Mouse (Mus musculus) hindbrain, embryonic 14.5 days (tissue): ENCODE measurements at regions not wholly inside any gene's neighbourhood (a gene's known extent, or its start where the extent isn't known, plus 50 kb on each side); places are given as distances from the start of the nearest gene placed in this dataset.

Experiments
- ATAC-seq: fragments of 200-750 bp; cut with Nextera tagmentation; 2 replicates; pipeline ENCODE4 v1.8.0; 2017; ENCODE audit warnings: moderate number of reproducible peaks, mild to moderate bottlenecking, moderate TSS enrichment, moderate library complexity; ENCODE audit not compliant: low FRiP score
- DNase-seq: peaks from one replicate; pipeline ENCODE4 v3.0.0-alpha.2; 2015; ENCODE audit warnings: low spot score
- H3K27ac ChIP-seq: fragments of 300-500 bp; sonication (generic); 2 replicates; pipeline ENCODE4 v1.5.1; 2014; ENCODE audit warnings: mild to moderate bottlenecking, moderate library complexity
- H3K27me3 ChIP-seq: fragments of 300-500 bp; sonication (generic); 2 replicates; pipeline ENCODE4 v1.6.1; 2014; ENCODE audit warnings: mild to moderate bottlenecking, low read length, mixed read lengths; ENCODE audit not compliant: control insufficient read depth, insufficient read depth
- H3K36me3 ChIP-seq: fragments of 300-500 bp; sonication (generic); replicated peaks from 2 replicates; pipeline ENCODE4 v1.6.1; 2014; ENCODE audit not compliant: control insufficient read depth, insufficient read depth
- H3K4me1 ChIP-seq: fragments of 300-500 bp; sonication (generic); replicated peaks from 2 replicates; pipeline ENCODE4 v1.6.1; 2014; ENCODE audit warnings: antibody characterized with exemption, low read length, mixed read lengths; ENCODE audit not compliant: control insufficient read depth, insufficient read depth
- H3K4me2 ChIP-seq: fragments of 300-500 bp; sonication (generic); replicated peaks from 2 replicates; pipeline ENCODE4 v1.6.1; 2014; ENCODE audit warnings: mild to moderate bottlenecking, moderate library complexity
- H3K4me3 ChIP-seq: fragments of 300-500 bp; sonication (generic); replicated peaks from 2 replicates; pipeline ENCODE4 v1.5.1; 2014; ENCODE audit warnings: mild to moderate bottlenecking, low read length
- H3K9ac ChIP-seq: fragments of 300-500 bp; sonication (generic); 2 replicates; pipeline ENCODE4 v1.6.1; 2014
- H3K9me3 ChIP-seq: fragments of 300-500 bp; sonication (generic); 2 replicates; pipeline ENCODE4 v1.6.1; 2016; ENCODE audit warnings: low read length; ENCODE audit not compliant: control insufficient read depth
- WGBS: fragments of 180-500 bp; shearing (Covaris S2); extraction: QIAGEN DNeasy Blood & Tissue Kit; methylation state at CpG from one replicate; pipeline ENCODE4 v1.1.7; 2014; 5-methylcytosine and 5-hydroxymethylcytosine counted together

DNA sequence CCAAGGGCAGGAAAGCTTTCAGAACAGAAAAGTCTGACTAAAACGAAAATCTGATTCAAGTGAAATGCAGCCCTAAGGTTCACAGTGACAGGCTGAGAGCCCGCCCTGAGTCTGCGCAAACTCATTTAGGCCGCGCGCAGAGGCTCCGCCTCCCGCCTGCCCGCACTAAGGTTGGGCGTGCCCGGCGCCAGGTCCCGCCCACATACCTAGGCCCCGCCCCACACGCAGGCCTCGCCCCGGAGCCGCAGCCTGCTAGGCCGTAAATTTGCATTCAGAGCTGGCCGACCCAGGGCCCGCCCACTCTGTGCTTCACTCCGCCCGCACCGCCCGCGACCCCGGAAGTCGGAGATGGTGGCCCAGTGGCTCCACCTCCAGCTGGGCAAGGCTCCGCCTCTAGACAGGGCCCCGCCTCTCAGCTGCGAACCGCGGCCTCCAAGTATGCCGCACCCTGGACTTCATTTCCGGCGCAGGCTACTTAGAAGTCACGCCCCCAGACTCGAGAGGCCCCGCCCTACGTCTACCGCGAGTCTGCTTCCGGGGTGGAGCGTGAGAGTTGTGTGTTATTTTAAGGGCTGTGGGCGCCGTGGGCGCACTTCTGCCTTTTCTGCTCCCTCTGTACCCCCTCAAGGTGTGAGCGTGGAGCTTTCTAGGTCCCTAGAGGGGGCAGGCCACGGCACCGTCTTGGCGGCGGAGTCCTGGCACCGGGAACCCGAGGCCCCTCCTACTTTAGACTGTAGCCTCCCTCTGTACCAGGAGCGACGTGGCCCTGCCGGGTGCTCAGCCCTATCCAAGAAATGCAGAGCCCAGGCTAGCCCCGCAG, 52.3 kb upstream of the Wnt7b start:
- peak; percentile 94 for DNase-seq

DNA sequence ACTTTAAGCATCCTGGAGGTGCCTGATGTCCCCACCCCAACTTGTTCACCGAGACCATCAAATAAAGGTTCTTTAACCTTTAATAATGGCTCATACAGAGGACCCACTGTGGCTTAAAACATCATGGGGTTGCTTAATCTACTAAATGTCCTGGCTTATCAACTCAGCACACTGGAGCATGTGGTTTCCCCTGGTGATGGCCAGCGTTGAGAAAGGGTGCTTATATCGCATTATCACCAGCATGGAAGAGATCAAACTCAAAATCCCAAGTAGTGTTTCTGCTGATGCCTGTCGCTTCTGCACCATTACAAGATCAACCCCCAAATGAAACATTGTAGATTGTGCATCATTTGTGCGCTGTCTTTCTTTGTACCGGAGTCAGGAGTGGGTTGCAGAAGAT, 53.2 kb upstream of the Wnt7b start:
- Histone ChIP-seq H3K9me3 (no peaks in the 10 kb centered on the region), H3K9ac (0 out of 2 replicates have a peak overlapping the region, but pooled peaks have one; percentile 53), H3K4me3 (peak overlapping the region; percentile 41; the same call in 1 of the 2 replicates), H3K4me2 (peak overlapping the region; percentile 56), H3K36me3 (no peaks in the 10 kb centered on the region), H3K27ac (no peak overlapping the region), H3K27me3 (peaks cover 3% of the 10 kb centered on the region; the same call in 1 of the 2 replicates), H3K4me1 (peaks cover 10% of the 10 kb centered on the region; the same call in 1 of the 2 replicates)
- no peak for DNase-seq
- WGBS: 92% methylated on average over 6 of the region's 6 CpGs
- no peak for ATAC-seq

More for the DNA sequence above, 52.3 kb upstream of the Wnt7b start:
- Histone ChIP-seq H3K9me3 (no peaks in the 10 kb centered on the region), H3K4me3 (peak overlapping the region; percentile 41), H3K4me2 (peak overlapping the region; percentile 56), H3K9ac (peak overlapping the region; percentile 55), H3K4me1 (peaks cover 10% of the 10 kb centered on the region; the same call in 1 of the 2 replicates), H3K27me3 (no peaks in the 10 kb centered on the region), H3K36me3 (no peaks in the 10 kb centered on the region), H3K27ac (peak overlapping the region; percentile 45)
- WGBS: under 1% methylated on average over 58 of the region's 58 CpGs
- peak; percentile 99 for ATAC-seq

DNA sequence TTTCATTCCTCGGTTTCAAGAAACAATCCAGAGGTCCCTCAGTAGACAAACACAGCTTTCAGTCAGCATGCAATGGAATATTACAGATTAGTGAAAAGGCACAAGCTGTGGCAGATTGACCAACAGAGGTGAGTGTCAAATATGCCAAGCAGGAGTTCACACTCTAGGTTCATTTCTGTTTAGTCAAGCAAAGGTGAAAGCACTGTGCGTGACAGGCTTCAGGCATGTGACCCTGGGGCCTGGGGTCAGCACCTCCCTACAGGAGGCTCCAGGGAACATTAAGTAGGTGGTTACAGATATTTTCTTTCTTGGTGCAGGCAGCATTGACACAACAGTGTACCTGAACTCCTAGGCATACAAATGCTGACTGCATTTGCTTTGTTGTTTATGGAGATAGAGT, 57.3 kb upstream of the Wnt7b start:
- Histone ChIP-seq H3K4me3 (no peak overlapping the region), H3K9me3 (no peaks in the 10 kb centered on the region), H3K27me3 (peaks cover 12% of the 10 kb centered on the region), H3K9ac (no peak overlapping the region), H3K36me3 (no peaks in the 10 kb centered on the region), H3K27ac (no peak overlapping the region), H3K4me1 (0 out of 2 replicates have a peak, but pooled peaks cover 2% of the 10 kb centered on the region), H3K4me2 (no peak overlapping the region)
- ATAC-seq (no peak), DNase-seq (no peak)
- 86% methylated on average over 2 of the region's 2 CpGs for WGBS

DNA sequence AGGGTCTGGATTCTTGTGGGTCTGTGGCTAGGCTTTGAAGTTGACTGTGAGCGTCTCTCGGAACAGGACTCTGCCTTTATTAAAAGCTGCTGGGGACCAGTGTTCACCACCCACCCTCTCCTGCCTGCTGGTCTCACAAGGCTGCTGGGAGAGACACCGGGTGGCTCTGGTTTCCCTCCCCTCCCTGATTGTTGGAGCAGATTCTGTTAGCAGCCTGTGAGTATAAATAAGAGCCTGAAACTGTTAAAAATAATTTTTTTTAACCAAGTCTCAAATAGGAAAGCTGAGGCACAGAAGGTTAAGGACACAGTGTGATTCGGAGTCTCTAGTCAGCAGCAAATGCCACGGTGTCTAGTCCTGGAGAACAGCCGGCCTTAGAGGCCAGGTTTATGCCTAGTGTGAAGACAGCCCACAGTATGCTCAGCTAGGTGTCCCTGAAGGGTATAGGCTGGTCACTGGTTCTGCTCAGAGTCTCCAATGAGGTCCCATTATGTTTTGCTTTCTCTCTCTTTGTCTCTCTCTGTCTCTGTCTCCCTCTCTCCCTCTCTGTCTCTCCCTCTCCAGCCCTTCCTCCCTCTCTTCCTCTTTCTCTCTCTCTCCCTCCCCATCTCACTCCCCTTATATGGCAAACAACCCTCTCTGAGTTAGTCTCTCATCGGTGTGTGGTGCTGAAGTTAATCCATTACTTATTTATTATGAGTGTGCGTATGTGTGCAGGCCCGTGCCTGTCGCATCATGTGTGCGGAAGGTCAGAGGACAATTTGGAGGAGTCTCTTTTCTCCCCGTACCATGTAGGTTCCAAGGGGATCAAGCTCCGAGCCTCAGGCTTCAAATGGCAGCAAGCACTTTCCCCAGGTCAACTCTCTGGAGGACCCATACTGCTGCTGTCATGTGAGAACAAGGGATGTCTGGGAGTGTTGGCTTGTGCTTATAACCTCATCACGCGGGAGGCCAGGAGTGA, 59.1 kb upstream of the Wnt7b start:
- 78% methylated on average over 15 of the region's 15 CpGs for WGBS

DNA sequence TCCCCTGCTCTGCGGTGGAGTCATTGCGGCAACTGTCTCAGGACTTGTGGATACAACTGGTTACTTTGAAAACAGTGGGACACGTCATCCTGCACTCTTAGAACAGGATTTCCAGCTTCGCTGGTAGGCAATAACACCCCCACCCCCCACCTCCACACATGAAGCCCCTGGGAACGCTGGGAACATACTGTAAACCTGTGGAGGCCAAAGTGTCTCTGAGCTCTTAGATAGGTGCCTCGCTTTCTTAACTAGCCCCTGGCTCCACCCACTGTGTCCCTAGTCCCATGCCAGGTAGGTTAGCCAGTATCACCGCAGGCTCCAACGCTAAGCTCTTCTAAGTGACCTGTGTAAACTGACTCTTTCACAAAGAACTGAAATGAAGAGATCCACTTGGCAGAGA, 63.1 kb upstream of the Wnt7b start:
- H3K4me3 ChIP-seq: peak overlapping the region; percentile 31
- no peaks in the 10 kb centered on the region for H3K9me3 ChIP-seq
- H3K4me1 ChIP-seq: peaks cover 24% of the 10 kb centered on the region
- H3K4me2 ChIP-seq: peak overlapping the region; percentile 70
- H3K36me3 ChIP-seq: no peaks in the 10 kb centered on the region
- H3K27me3 ChIP-seq: peaks cover 42% of the 10 kb centered on the region
- peak overlapping the region; percentile 80 for H3K27ac ChIP-seq
- 52% methylated on average over 8 of the region's 8 CpGs for WGBS
- DNase-seq (no peak), ATAC-seq (no peak; the same call in 1 of the 2 replicates)
- H3K9ac ChIP-seq: peak overlapping the region; percentile 69

More for the DNA sequence above, 59.1 kb upstream of the Wnt7b start:
- no peak overlapping the region for H3K4me2 ChIP-seq
- no peaks in the 10 kb centered on the region for H3K36me3 ChIP-seq
- peaks cover 30% of the 10 kb centered on the region for H3K27me3 ChIP-seq
- DNase-seq: no peak
- H3K4me3 ChIP-seq: no peak overlapping the region
- no peak for ATAC-seq
- no peak overlapping the region for H3K9ac ChIP-seq
- no peaks in the 10 kb centered on the region for H3K9me3 ChIP-seq
- H3K27ac ChIP-seq: no peak overlapping the region
- H3K4me1 ChIP-seq: peaks cover 10% of the 10 kb centered on the region

DNA sequence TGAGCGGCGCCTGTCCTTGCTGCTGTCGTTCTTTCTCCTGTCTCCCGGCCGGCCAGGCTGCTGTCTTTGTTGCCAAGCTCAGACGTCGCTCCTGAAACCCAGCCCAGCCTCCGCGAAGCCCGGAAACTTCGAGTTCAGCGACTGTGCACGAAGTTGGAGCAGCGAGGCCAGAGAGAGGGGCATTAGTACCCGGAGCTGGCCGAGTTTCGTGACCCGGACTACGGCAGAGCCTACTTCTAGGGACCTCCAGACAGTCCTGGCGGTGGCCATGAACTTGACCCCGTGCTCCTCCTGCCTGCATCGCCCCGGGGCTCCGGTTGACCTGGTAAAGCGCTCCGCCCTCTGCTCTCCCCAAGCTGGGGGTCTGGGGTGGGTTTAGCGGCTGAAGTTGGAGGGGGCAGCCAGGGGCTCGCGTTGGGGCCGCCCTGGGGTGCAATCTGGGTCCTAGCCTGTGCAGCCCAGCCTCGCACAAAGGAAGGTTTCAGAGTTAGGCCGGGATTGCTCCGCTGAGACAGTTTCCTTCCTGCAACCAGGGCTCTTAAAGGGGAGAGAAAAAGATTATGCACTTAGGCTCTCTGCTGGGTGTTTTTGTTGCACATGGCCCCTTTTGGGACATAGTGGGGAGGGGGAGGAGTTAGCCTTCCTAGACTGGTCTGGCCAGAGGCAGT, 63.8 kb upstream of the Wnt7b start:
- ATAC-seq (no peak; the same call in 1 of the 2 replicates), DNase-seq (no peak)
- Histone ChIP-seq H3K4me3 (peak overlapping the region; percentile 31), H3K36me3 (no peaks in the 10 kb centered on the region), H3K27me3 (peaks cover 49% of the 10 kb centered on the region), H3K9ac (peak overlapping the region; percentile 69), H3K4me1 (peaks cover 26% of the 10 kb centered on the region), H3K4me2 (peak overlapping the region; percentile 70), H3K9me3 (no peaks in the 10 kb centered on the region), H3K27ac (peak overlapping the region; percentile 80)
- WGBS: 1% methylated on average over 33 of the region's 33 CpGs

DNA sequence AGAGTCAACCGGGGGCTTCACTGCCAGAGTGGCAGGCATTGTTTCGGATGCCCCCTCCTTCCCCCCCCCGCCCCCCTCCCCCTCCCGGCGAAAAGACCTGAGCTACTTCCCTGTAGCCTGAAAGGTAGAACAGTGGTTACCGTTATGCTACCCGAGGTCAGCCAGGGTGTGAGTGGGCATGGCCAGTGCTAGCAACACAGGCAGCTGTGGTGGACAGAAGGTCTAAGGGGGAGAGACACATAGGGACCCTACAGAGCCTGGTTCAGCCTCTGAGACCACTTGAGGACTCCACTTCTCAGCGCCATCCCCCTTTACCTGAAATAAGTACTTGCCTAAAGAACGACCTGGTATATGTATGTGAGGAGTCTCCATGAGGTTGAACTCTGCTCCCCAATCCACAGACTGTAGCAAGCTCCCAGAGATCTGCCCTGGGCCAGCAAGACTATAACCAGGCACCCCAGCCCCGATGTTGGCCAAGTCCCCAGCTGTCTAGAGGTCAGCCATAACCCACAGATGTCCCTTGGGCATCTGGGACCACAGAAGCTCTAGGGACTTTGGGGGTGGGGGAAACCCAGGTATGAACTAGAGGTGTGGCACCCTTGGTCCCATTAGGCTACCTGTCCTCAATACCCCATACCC, 64.5 kb upstream of the Wnt7b start:
- H3K9ac ChIP-seq: peak overlapping the region; percentile 69
- peaks cover 50% of the 10 kb centered on the region for H3K27me3 ChIP-seq
- peak overlapping the region; percentile 70 for H3K4me2 ChIP-seq
- H3K4me3 ChIP-seq: peak overlapping the region; percentile 31
- peak overlapping the region; percentile 80 for H3K27ac ChIP-seq
- peaks cover 32% of the 10 kb centered on the region for H3K4me1 ChIP-seq
- 31% methylated on average over 10 of the region's 10 CpGs for WGBS
- ATAC-seq: no peak
- DNase-seq: no peak
- no peaks in the 10 kb centered on the region for H3K36me3 ChIP-seq
- H3K9me3 ChIP-seq: no peaks in the 10 kb centered on the region

DNA sequence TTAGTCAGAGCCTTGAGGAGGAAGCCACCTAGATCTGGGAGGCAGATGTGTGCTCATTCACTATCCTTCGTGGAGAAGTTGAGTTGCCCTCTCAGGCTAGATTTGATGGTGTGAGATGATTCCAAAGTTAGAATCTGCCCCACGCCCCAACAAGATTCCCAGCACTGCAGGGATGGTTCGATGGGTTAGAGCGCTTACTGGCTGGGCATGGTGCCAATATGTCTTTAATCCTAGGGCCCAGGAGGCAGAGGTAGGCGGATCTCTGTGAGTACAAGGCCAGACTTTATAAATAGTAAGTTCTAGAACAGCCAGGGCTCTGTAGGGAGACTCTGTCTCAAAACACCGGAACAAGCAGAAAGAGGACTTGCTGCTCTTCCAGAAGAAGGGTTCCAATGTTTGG, 65.3 kb upstream of the Wnt7b start:
- Histone ChIP-seq H3K27me3 (peaks cover 50% of the 10 kb centered on the region), H3K36me3 (no peaks in the 10 kb centered on the region), H3K9ac (no peak overlapping the region), H3K4me3 (no peak overlapping the region), H3K9me3 (no peaks in the 10 kb centered on the region), H3K4me1 (peaks cover 40% of the 10 kb centered on the region), H3K4me2 (0 out of 2 replicates have a peak overlapping the region, but pooled peaks have one; percentile 70), H3K27ac (no peak overlapping the region)
- WGBS: 57% methylated on average over 6 of the region's 6 CpGs
- DNase-seq: no peak
- ATAC-seq: no peak
